Mouse (Mus musculus) adrenal gland, postnatal 14 days (tissue): ENCODE data around the gene Olfr1043. TPM values are rescaled to one million over a fixed set of nuclear protein-coding genes. Genes with fewer than 3 reads are reported as not detected.
"Not testable (repeated sequence)": the region's sequence is repeated elsewhere in the genome, so short reads cannot be mapped to it uniquely, and the experiment has no call there.

Source experiments
- DNase-seq: peaks from one replicate; pipeline ENCODE4 v3.0.0; 2021; ENCODE audit warnings: mixed read lengths
- long read RNA-seq, 2 experiments: library from polyadenylated mRNA; stranded (forward); transcript quantifications; one replicate each; pipeline ENCODE4 v2.0.0; 2021
- total RNA-seq: library from RNA; stranded (reverse); gene quantifications from 2 replicates; pipeline ENCODE4 v1.2.3, GENCODE M21; 2021

The Olfr1043 gene
- not detected in 2 replicates for total RNA-seq
- long read RNA-seq, experiment 1 = 0 reads
- long read RNA-seq, experiment 2 = 0 reads

DNA sequence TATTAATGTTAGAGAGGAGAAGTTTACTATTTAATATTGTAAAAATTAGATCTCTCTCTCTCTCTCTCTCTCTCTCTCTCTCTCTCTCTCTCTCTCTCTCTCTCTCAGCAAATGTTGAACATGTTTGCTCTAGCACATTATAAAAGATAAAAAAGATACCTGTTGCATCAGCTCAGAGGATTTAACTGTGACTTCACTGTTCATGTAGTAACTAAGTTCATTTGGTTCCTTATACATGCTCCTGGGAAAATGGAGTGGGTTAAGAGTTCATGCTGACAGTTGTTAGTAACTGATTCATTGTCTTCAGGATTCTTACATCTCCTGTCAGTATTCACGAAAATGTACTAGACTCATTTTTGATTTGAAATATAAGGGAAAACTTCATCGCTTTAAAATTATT is at the start of gene Olfr1043:
Gene Olfr1043 (minus strand): TSS at position 101 of the 400 bp plus-strand sequence.
- DNase-seq = no peak

DNA sequence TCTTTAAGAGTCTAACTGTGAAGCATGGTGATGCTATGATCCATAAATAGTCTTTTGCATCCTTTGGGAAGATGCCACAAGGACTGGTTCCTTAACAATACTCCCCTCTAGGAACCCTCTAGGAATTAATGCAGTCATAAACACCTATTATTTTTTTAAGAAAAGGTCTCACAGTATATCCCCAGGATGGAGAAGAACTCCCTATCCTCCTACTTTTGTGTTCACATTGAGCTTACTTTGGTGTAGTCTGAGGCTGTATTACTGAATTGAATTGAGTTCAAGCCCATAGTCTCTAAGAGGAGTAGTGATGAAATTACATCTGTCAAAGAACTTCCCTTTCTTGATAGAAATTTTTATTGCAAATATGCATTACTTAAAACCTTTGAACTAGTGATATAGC is 35.6 kb upstream of the Olfr1043 start, which contains the start of gene Olfr1045:
Gene Olfr1045 (minus strand): TSS at position 101 of the 400 bp plus-strand sequence.
- DNase-seq = no peak

DNA sequence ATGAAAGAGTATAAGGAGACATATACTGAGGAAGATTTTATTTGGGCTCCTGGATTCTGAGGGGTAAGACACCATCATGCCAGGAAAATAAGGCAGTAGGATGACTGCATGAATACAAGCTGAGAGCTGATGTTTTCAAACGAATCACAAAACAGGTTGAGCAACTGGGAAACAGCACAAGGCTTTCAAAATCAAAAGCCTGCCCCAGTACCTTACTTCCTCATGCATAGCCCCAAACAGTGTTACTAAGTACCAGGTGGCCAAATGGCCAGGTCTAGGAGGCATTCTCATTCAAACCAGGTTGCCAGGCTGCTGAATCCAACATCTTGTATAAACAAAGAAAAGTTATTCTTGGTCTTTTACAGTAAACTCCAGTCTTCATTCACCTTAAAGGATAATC is 28.5 kb upstream of the Olfr1043 start:
- DNase-seq = no peak

- no peak for DNase-seq
Observed at GRCm38 (mm10) chr2:86185583-86185982, 18.3 kb upstream of the Olfr1043 start, which contains the start of gene Olfr52. Olfr52 (minus strand) TSS chr2:86185683.

DNA sequence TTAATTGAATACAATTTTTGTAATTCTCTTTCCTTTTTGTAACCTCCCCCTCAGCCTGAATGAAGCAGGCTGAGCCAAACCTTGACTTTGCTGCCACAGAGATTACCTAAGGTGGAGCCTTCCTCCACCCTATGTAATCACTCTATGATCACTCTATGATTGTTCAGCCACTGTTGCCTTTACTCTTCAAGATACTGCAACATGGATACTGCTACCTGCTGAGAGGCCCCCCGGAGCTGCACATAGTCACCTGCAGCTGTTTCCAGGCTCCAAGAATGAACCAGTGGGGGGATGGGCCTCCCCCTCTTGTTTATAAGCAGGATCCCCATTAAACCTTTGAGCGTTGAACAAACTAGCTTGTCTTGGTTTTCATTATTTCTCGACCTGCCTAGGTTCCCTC is 12.6 kb upstream of the Olfr1043 start:
- DNase-seq = no peak

GRCm38 (mm10) chr2:86177720-86178119 is 10.4 kb upstream of the Olfr1043 start, which contains the start of gene Olfr1044:
Olfr1044 (minus strand) TSS chr2:86177820.
- no peak for DNase-seq

- not testable (repeated sequence) for DNase-seq
Observed at GRCm38 (mm10) chr2:86175422-86175821, 8.1 kb upstream of the Olfr1043 start.

DNA sequence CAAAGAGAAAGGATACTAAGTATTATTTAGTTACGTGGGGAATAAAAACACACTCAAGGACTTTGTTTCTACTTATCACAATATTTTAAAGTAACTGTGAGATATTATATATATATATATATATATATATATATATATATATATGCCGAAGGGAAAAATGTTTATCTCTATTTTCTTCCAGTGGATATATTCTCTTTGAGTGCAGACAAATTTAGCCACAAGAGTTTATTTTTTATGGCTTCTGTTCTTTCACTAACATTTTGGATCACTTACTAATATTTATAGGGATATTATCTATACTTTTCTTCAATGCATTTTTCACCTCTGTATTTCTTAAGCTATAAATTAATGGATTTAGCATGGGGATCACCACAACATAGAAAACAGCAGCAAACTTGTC is 5.6 kb downstream of the Olfr1043 start, which contains the start of gene Olfr1042:
Gene Olfr1042 (minus strand): TSS at position 101 of the 400 bp plus-strand sequence.
- no peak for DNase-seq

- DNase-seq = no peak
Observed at GRCm38 (mm10) chr2:86146632-86147031, 20.7 kb downstream of the Olfr1043 start, which contains the start of gene Olfr1040. Olfr1040 (minus strand) TSS chr2:86146732.

DNA sequence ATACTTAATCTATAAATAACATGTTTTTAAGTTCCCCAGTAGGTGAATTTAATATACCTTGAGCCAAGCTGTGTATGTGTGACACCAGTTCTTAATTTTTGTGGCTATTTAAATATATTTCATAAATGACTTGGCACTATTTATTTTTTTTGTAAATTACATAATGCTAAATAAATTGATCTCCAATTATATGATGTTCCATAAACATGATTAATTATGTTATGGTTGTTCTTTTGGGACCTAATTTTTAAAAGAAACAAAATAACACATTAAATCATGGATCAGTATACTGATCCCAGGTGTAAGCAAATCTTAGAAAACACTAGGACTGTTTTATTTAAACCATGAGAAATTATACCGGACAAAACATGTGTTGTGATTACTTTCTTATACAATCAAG is 31.5 kb downstream of the Olfr1043 start, which contains the start of gene Olfr1039:
Gene Olfr1039 (minus strand): TSS at position 101 of the 400 bp plus-strand sequence.
- DNase-seq = no peak

Other genes with a start within 250 kb of the Olfr1043 start
- gene Olfr1026, start 246.0 kb downstream of the Olfr1043 start, total RNA-seq = not detected in 2 replicates
- gene Olfr1028, start 217.1 kb downstream of the Olfr1043 start, total RNA-seq = not detected in 2 replicates
- not detected in 2 replicates for gene Olfr1029, start 193.6 kb downstream of the Olfr1043 start, total RNA-seq
- gene Olfr1030, start 188.2 kb downstream of the Olfr1043 start, total RNA-seq = not detected in 2 replicates
- gene Olfr1031, start 177.2 kb downstream of the Olfr1043 start, total RNA-seq = not detected in 2 replicates
- not detected in 2 replicates for gene Olfr1032, start 162.0 kb downstream of the Olfr1043 start, total RNA-seq
- gene Olfr1033, start 146.9 kb downstream of the Olfr1043 start, total RNA-seq = 3.3 and 6.6 TPM in 2 replicates
- 0.11 and 0.33 TPM in 2 replicates for gene Olfr1034, start 121.7 kb downstream of the Olfr1043 start, total RNA-seq
- not detected in 2 replicates for gene Olfr1036, start 93.5 kb downstream of the Olfr1043 start, total RNA-seq
- not detected in 2 replicates for gene Olfr1037, start 80.1 kb downstream of the Olfr1043 start, total RNA-seq
- gene Olfr1039, start 31.6 kb downstream of the Olfr1043 start, total RNA-seq = not detected in 2 replicates
- gene Olfr1040, start 20.8 kb downstream of the Olfr1043 start, total RNA-seq = not detected in 2 replicates
- gene Olfr1042, start 5.7 kb downstream of the Olfr1043 start, total RNA-seq = not detected in 2 replicates
- gene Olfr1044, start 10.3 kb upstream of the Olfr1043 start, total RNA-seq = not detected in 2 replicates
- gene Olfr52, start 18.2 kb upstream of the Olfr1043 start, total RNA-seq = not detected in 2 replicates
- not detected in 2 replicates for gene Olfr1045, start 35.5 kb upstream of the Olfr1043 start, total RNA-seq
- gene Olfr1046, start 51.8 kb upstream of the Olfr1043 start, total RNA-seq = not detected in 2 replicates
- not detected in 2 replicates for gene Olfr1047, start 63.9 kb upstream of the Olfr1043 start, total RNA-seq
- not detected in 2 replicates for gene Olfr1048, start 72.8 kb upstream of the Olfr1043 start, total RNA-seq
- not detected in 2 replicates for gene Olfr1049, start 90.8 kb upstream of the Olfr1043 start, total RNA-seq
- not detected in 2 replicates for gene Olfr1051, start 111.6 kb upstream of the Olfr1043 start, total RNA-seq
- not detected in 2 replicates for gene Olfr1052, start 124.9 kb upstream of the Olfr1043 start, total RNA-seq
- not detected in 2 replicates for gene Olfr1053, start 147.8 kb upstream of the Olfr1043 start, total RNA-seq
- gene Olfr1054, start 167.9 kb upstream of the Olfr1043 start, total RNA-seq = not detected in 2 replicates
- not detected in 2 replicates for gene Olfr1055, start 182.8 kb upstream of the Olfr1043 start, total RNA-seq
- gene Olfr1056, start 194.9 kb upstream of the Olfr1043 start, total RNA-seq = not detected in 2 replicates
- gene Olfr1057, start 210.9 kb upstream of the Olfr1043 start, total RNA-seq = not detected in 2 replicates
- gene Olfr1058, start 221.0 kb upstream of the Olfr1043 start, total RNA-seq = not detected in 2 replicates
- not detected in 2 replicates for gene Olfr1061, start 246.5 kb upstream of the Olfr1043 start, total RNA-seq